Mouse (Mus musculus): ENCODE results near the gene Pdgfa. TPM values are rescaled to one million over a fixed set of nuclear protein-coding genes. Genes with fewer than 3 reads are reported as not detected.

Pdgfa gene
- polyA plus RNA-seq, 1 experiment from 2014 or later = 53.2 TPM

- 2% methylated on average over 40 of the region's 40 CpGs for WGBS
- peak overlapping the region; percentile 95 for H3K4me2 ChIP-seq
- H3K36me3 ChIP-seq = no peaks in the 10 kb centered on the region
- H3K9me3 ChIP-seq = no peaks in the 10 kb centered on the region
- peaks cover 86% of the 10 kb centered on the region for H3K4me1 ChIP-seq
- H3K9ac ChIP-seq = peak overlapping the region; percentile 76
- peaks cover 58% of the 10 kb centered on the region for H3K27me3 ChIP-seq
- no peak for ATAC-seq (ENCODE audit: borderline replicate concordance, extremely low read depth, low FRiP score, low TSS enrichment)
- peak overlapping the region; percentile 85 for H3K4me3 ChIP-seq
- peak overlapping the region; percentile 96 for H3K27ac ChIP-seq
Observed at GRCm38 (mm10) chr5:138993371-138994107, 3.6 kb downstream of the Pdgfa start.

GRCm38 (mm10) chr5:138992611-138993370 is 4.4 kb downstream of the Pdgfa start:
- H3K4me2 ChIP-seq = peak overlapping the region; percentile 95
- H3K4me1 ChIP-seq = peaks cover 86% of the 10 kb centered on the region
- peaks cover 50% of the 10 kb centered on the region for H3K27me3 ChIP-seq
- peak overlapping the region; percentile 85 for H3K4me3 ChIP-seq
- ATAC-seq (ENCODE audit: borderline replicate concordance, extremely low read depth, low FRiP score, low TSS enrichment) = no peak
- 6% methylated on average over 59 of the region's 59 CpGs for WGBS
- H3K9me3 ChIP-seq = no peaks in the 10 kb centered on the region
- 0 out of 2 replicates have a peak, but pooled peaks cover 2% of the 10 kb centered on the region for H3K36me3 ChIP-seq
- peak overlapping the region; percentile 96 for H3K27ac ChIP-seq
- H3K9ac ChIP-seq = peak overlapping the region; percentile 76

GRCm38 (mm10) chr5:138991734-138992133 is 5.4 kb downstream of the Pdgfa start:
- H3K4me1 ChIP-seq = peaks cover 78% of the 10 kb centered on the region
- H3K36me3 ChIP-seq = peaks cover 11% of the 10 kb centered on the region; the same call in 1 of the 2 replicates
- H3K27ac ChIP-seq = no peak overlapping the region; the same call in 1 of the 2 replicates
- no peak for ATAC-seq (ENCODE audit: borderline replicate concordance, extremely low read depth, low FRiP score, low TSS enrichment)
- H3K27me3 ChIP-seq = peaks cover 40% of the 10 kb centered on the region
- peak overlapping the region; percentile 1; the same call in 1 of the 2 replicates for H3K4me2 ChIP-seq
- H3K9ac ChIP-seq = no peak overlapping the region
- H3K9me3 ChIP-seq = no peaks in the 10 kb centered on the region
- no peak overlapping the region for H3K4me3 ChIP-seq
- 53% methylated on average over 4 of the region's 4 CpGs for WGBS

- H3K9ac ChIP-seq = no peak overlapping the region
- no peak overlapping the region for H3K4me3 ChIP-seq
- H3K4me1 ChIP-seq = peaks cover 69% of the 10 kb centered on the region
- no peak overlapping the region; the same call in 1 of the 2 replicates for H3K27ac ChIP-seq
- H3K27me3 ChIP-seq = peaks cover 31% of the 10 kb centered on the region
- H3K4me2 ChIP-seq = peak overlapping the region; percentile 16; the same call in 1 of the 2 replicates
- H3K36me3 ChIP-seq = peaks cover 20% of the 10 kb centered on the region
- no peaks in the 10 kb centered on the region for H3K9me3 ChIP-seq
- WGBS = 39% methylated on average over 7 of the region's 7 CpGs
- ATAC-seq (ENCODE audit: borderline replicate concordance, extremely low read depth, low FRiP score, low TSS enrichment) = no peak
Observed at GRCm38 (mm10) chr5:138990659-138991380, 6.3 kb downstream of the Pdgfa start.

- H3K27ac ChIP-seq = peak overlapping the region; percentile 62; the same call in 1 of the 2 replicates
Observed at GRCm38 (mm10) chr5:138989567-138989966, 7.6 kb downstream of the Pdgfa start.

GRCm38 (mm10) chr5:138988764-138989163 is 8.4 kb downstream of the Pdgfa start:
- no peak overlapping the region for H3K9ac ChIP-seq

More at GRCm38 (mm10) chr5:138989567-138989966, 7.6 kb downstream of the Pdgfa start:
- Histone ChIP-seq H3K4me2 (no peak overlapping the region), H3K9ac (no peak overlapping the region), H3K27me3 (peaks cover 31% of the 10 kb centered on the region), H3K9me3 (no peaks in the 10 kb centered on the region), H3K4me3 (no peak overlapping the region), H3K36me3 (peaks cover 30% of the 10 kb centered on the region), H3K4me1 (peaks cover 67% of the 10 kb centered on the region)
- WGBS = 83% methylated on average over 6 of the region's 6 CpGs
- no peak for ATAC-seq (ENCODE audit: borderline replicate concordance, extremely low read depth, low FRiP score, low TSS enrichment)

GRCm38 (mm10) chr5:138987994-138988393 is 9.2 kb downstream of the Pdgfa start:
- H3K4me2 ChIP-seq = no peak overlapping the region
- peaks cover 46% of the 10 kb centered on the region for H3K36me3 ChIP-seq
- peak overlapping the region; percentile 62 for H3K27ac ChIP-seq
- 59% methylated on average over 10 of the region's 10 CpGs for WGBS
- H3K9ac ChIP-seq = no peak overlapping the region
- peak; percentile 33 for ATAC-seq (ENCODE audit: borderline replicate concordance, extremely low read depth, low FRiP score, low TSS enrichment)
- H3K9me3 ChIP-seq = no peaks in the 10 kb centered on the region
- H3K27me3 ChIP-seq = peaks cover 19% of the 10 kb centered on the region
- H3K4me1 ChIP-seq = peaks cover 51% of the 10 kb centered on the region
- no peak overlapping the region for H3K4me3 ChIP-seq

More at GRCm38 (mm10) chr5:138988764-138989163, 8.4 kb downstream of the Pdgfa start:
- ATAC-seq (ENCODE audit: borderline replicate concordance, extremely low read depth, low FRiP score, low TSS enrichment) = no peak
- Histone ChIP-seq H3K4me3 (no peak overlapping the region), H3K4me1 (peaks cover 59% of the 10 kb centered on the region), H3K27me3 (peaks cover 26% of the 10 kb centered on the region), H3K9me3 (no peaks in the 10 kb centered on the region), H3K27ac (peak overlapping the region; percentile 62), H3K36me3 (peaks cover 38% of the 10 kb centered on the region), H3K4me2 (no peak overlapping the region)
- 23% methylated on average over 9 of the region's 9 CpGs for WGBS

- H3K9me3 ChIP-seq = no peaks in the 10 kb centered on the region
- H3K36me3 ChIP-seq = peaks cover 54% of the 10 kb centered on the region
- H3K27me3 ChIP-seq = no peaks in the 10 kb centered on the region
- no peak overlapping the region for H3K27ac ChIP-seq
- peaks cover 21% of the 10 kb centered on the region for H3K4me1 ChIP-seq
- H3K4me3 ChIP-seq = no peak overlapping the region
- H3K4me2 ChIP-seq = no peak overlapping the region
- 78% methylated on average over 9 of the region's 9 CpGs for WGBS
- ATAC-seq (ENCODE audit: borderline replicate concordance, extremely low read depth, low FRiP score, low TSS enrichment) = no peak
- H3K9ac ChIP-seq = no peak overlapping the region
Observed at GRCm38 (mm10) chr5:138981921-138982320, 15.2 kb downstream of the Pdgfa start.

- Histone ChIP-seq H3K27ac (no peak overlapping the region), H3K4me2 (no peak overlapping the region), H3K36me3 (peaks cover 48% of the 10 kb centered on the region), H3K4me3 (no peak overlapping the region), H3K9ac (no peak overlapping the region), H3K9me3 (no peaks in the 10 kb centered on the region), H3K4me1 (peaks cover 21% of the 10 kb centered on the region), H3K27me3 (no peaks in the 10 kb centered on the region)
- no peak for ATAC-seq (ENCODE audit: borderline replicate concordance, extremely low read depth, low FRiP score, low TSS enrichment)
- 79% methylated on average over 9 of the region's 9 CpGs for WGBS
Observed at GRCm38 (mm10) chr5:138980608-138981007, 16.6 kb downstream of the Pdgfa start.

GRCm38 (mm10) chr5:138979840-138980239 is 17.3 kb downstream of the Pdgfa start:
- ATAC-seq (ENCODE audit: borderline replicate concordance, extremely low read depth, low FRiP score, low TSS enrichment) = no peak
- no peaks in the 10 kb centered on the region for H3K27me3 ChIP-seq
- no peak overlapping the region for H3K9ac ChIP-seq
- H3K36me3 ChIP-seq = peaks cover 43% of the 10 kb centered on the region
- H3K27ac ChIP-seq = no peak overlapping the region
- WGBS = 50% methylated on average over 8 of the region's 8 CpGs
- H3K4me3 ChIP-seq = no peak overlapping the region
- H3K9me3 ChIP-seq = no peaks in the 10 kb centered on the region
- H3K4me2 ChIP-seq = no peak overlapping the region
- peaks cover 21% of the 10 kb centered on the region for H3K4me1 ChIP-seq

- ATAC-seq (ENCODE audit: borderline replicate concordance, extremely low read depth, low FRiP score, low TSS enrichment) = no peak
- no peak overlapping the region for H3K4me2 ChIP-seq
Observed at GRCm38 (mm10) chr5:138977759-138978158, 19.4 kb downstream of the Pdgfa start.

More at GRCm38 (mm10) chr5:138977759-138978158, 19.4 kb downstream of the Pdgfa start:
- WGBS = 25% methylated on average over 3 of the region's 3 CpGs
- Histone ChIP-seq H3K36me3 (peaks cover 24% of the 10 kb centered on the region), H3K9ac (no peak overlapping the region), H3K27ac (peak overlapping the region; percentile 29; the same call in 1 of the 2 replicates), H3K4me1 (peaks cover 21% of the 10 kb centered on the region), H3K27me3 (no peaks in the 10 kb centered on the region), H3K9me3 (no peaks in the 10 kb centered on the region), H3K4me3 (no peak overlapping the region)

Measured in lung, embryonic 15.5 days (tissue).